In the genomic region with DNA sequence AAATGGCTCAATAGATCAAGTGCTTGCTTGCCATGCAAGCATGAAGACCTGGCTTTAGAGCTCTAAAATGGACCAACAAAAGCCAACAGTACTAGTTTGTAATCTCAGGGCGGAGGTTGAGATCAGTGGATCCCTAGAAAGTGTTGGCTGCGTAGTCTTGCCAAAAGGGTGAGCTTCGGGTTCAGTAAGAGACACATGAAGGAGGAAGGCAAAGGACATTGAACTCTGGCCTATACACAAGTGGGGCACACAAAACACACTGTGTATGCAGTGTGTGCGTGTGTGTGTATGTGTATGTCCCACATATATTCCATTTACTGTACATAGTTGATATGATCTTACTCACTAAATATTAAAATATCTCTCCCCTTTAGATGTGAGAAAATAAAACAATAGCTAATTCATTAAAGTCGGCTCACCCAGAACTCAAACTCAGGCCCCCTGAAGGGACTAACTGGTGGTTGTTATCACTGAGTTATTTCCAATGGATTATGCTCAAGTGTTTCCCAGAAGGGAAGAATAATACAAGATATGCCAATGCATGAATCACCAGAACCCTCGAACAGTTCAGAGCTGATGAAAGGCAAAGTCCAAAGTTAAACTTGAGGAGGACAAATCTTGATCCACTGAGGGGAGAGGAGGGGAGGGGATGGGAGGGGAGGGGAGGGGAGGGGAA, we compare ENCODE assay signal across 8 mouse cellular contexts. TPM values are rescaled to one million over a fixed set of nuclear protein-coding genes. Genes with fewer than 3 reads are reported as not detected.
DNase-seq lines count a peak whose midpoint lies in the region; TF ChIP-seq lines count a peak whose summit lies in the region.

No protein-coding gene starts in this region.

- H3K4me1 ChIP-seq in MEL (ENCODE audit: control insufficient read depth in 1 of 2, insufficient read depth in 2 of 2, low read length in 2 of 2): peaks cover 2 to 6% of the 10 kb centered on the region in 2 experiments; a peak in 2 of 4 replicates
- H3K4me1 ChIP-seq in hindbrain, embryonic 10.5 days (replicated peaks): peaks cover 19% of the 10 kb centered on the region; the same call in 1 of the 2 replicates
- H3K4me1 ChIP-seq in cerebellum, adult 2 months (ENCODE audit: control insufficient read depth, insufficient read depth, low read length): peaks cover 3% of the 10 kb centered on the region; the same call in 1 of the 2 replicates

- peaks cover 0 to 12% of the 10 kb centered on the region in 2 experiments; a peak in 2 of 4 replicates for H3K36me3 ChIP-seq in MEL (ENCODE audit: control insufficient read depth in 1 of 2, insufficient read depth in 2 of 2, low read length in 2 of 2)
- no peaks in the 10 kb centered on the region for H3K36me3 ChIP-seq in hindbrain, embryonic 10.5 days
- H3K36me3 ChIP-seq in macrophage (ENCODE audit: inconsistent target): no peaks in the 10 kb centered on the region

- no peak for TF ChIP-seq CTCF in MEL (IDR thresholded peaks at IDR 0.05 in 2 of 3, conservative IDR thresholded peaks at IDR 0.05 in 1 of 3; ENCODE audit: control insufficient read depth in 1 of 3, insufficient read depth in 1 of 3, low read depth in 2 of 3, low read length in 3 of 3, poor library complexity in 1 of 3, severe bottlenecking in 1 of 3)
- TF ChIP-seq CTCF in cerebellum, adult 2 months (IDR thresholded peaks at IDR 0.05; ENCODE audit: borderline replicate concordance, insufficient read depth, low read depth, low read length): no peak

- no peaks in the 10 kb centered on the region for H3K27me3 ChIP-seq in MEL (ENCODE audit: control insufficient read depth in 1 of 2, insufficient read depth in 2 of 2, low read length in 2 of 2)
- H3K27me3 ChIP-seq in hindbrain, embryonic 10.5 days (ENCODE audit: insufficient read depth, poor library complexity, severe bottlenecking): no peaks in the 10 kb centered on the region
- no peaks in the 10 kb centered on the region for H3K27me3 ChIP-seq in cerebellum, adult 2 months (ENCODE audit: control insufficient read depth, insufficient read depth, low read length)

- DNase-seq in embryo, embryonic 11 days: peak; percentile 14
- DNase-seq in embryo, embryonic 10.5 days (ENCODE audit: low spot score): no peak
- no peak for DNase-seq in MEL (ENCODE audit: low read depth, low spot score)
- DNase-seq in hindbrain, embryonic 10.5 days (ENCODE audit: low spot score): no peak
- no peak for DNase-seq in cerebellum, adult 11 months
- no peak for DNase-seq in layer of hippocampus, adult 9-10 months (ENCODE audit: low spot score)
- no peak for DNase-seq in cerebellum, adult 2 months

- H3K27ac ChIP-seq in MEL (ENCODE audit: control insufficient read depth, low read depth, low read length) (peak overlapping the region; percentile 61; the same call in 1 of the 2 replicates), macrophage (peak overlapping the region; percentile 59)
- H3K27ac ChIP-seq in hindbrain, embryonic 10.5 days: peak overlapping the region; percentile 93
- H3K27ac ChIP-seq in cerebellum, adult 2 months (ENCODE audit: insufficient read depth, low read length): no peak overlapping the region

- H3K79me2 ChIP-seq in MEL (ENCODE audit: control insufficient read depth, insufficient read depth, low read length, poor library complexity): peaks cover 1% of the 10 kb centered on the region; the same call in 1 of the 2 replicates
- H3K79me2 ChIP-seq in macrophage (ENCODE audit: inconsistent target): peaks cover 18% of the 10 kb centered on the region; the same call in 1 of the 2 replicates

- H3K4me3 ChIP-seq in MEL (ENCODE audit: control insufficient read depth in 1 of 2, insufficient read depth in 1 of 2, low read depth in 2 of 2, low read length in 2 of 2): peak overlapping the region; percentile 52 to 76
- H3K4me3 ChIP-seq in hindbrain, embryonic 10.5 days: peak overlapping the region; percentile 62
- no peak overlapping the region for H3K4me3 ChIP-seq in macrophage (ENCODE audit: inconsistent target)
- H3K4me3 ChIP-seq in cerebellum, adult 2 months (replicated peaks; ENCODE audit: insufficient read depth, low read depth, low read length): no peak overlapping the region

- H3K9ac ChIP-seq in MEL (ENCODE audit: control insufficient read depth, low read depth, low read length, poor library complexity, severe bottlenecking): peak overlapping the region; percentile 74

- WGBS in hindbrain, embryonic 10.5 days: 90% methylated on average over 6 of the region's 6 CpGs
- 79% methylated on average over 5 of the region's 6 CpGs for WGBS in macrophage (ENCODE audit: missing documents)
- WGBS in cerebellum, adult 2 months: 61% methylated on average over 6 of the region's 6 CpGs

- TF ChIP-seq POLR2A in MEL (IDR thresholded peaks at IDR 0.05; ENCODE audit: control insufficient read depth in 1 of 2, insufficient read depth in 1 of 2, low read depth in 1 of 2, low read length in 2 of 2, poor library complexity in 1 of 2): no peak
- no peak for TF ChIP-seq POLR2A in cerebellum, adult 2 months (IDR thresholded peaks at IDR 0.05; ENCODE audit: borderline replicate concordance, insufficient read depth, low read length)

- no peak for TF ChIP-seq RAD21 in MEL (IDR thresholded peaks at IDR 0.05; ENCODE audit: low read depth, low read length)

- H3K9me3 ChIP-seq in MEL (replicated peaks; ENCODE audit: insufficient read depth, low read length): no peaks in the 10 kb centered on the region
- H3K9me3 ChIP-seq in hindbrain, embryonic 10.5 days: no peaks in the 10 kb centered on the region

- TF ChIP-seq EP300 in MEL (IDR thresholded peaks at IDR 0.05; ENCODE audit: low read depth in 1 of 2, low read length in 2 of 2): no peak

TF ChIP-seq in MEL, 35 proteins besides CTCF, POLR2A, EP300 and RAD21:
- no peak for TF ChIP-seq ZNF384 (IDR thresholded peaks at IDR 0.05; ENCODE audit: low read depth, low read length)
- TF ChIP-seq JUND (IDR thresholded peaks at IDR 0.05; ENCODE audit: low read depth, low read length): no peak
- TF ChIP-seq GATA1 (IDR thresholded peaks at IDR 0.05; ENCODE audit: low read depth, low read length): no peak
- TF ChIP-seq NELFE (IDR thresholded peaks at IDR 0.05; ENCODE audit: low read depth, low read length): no peak
- TF ChIP-seq POLR2AphosphoS2 (IDR thresholded peaks at IDR 0.05; ENCODE audit: low read length): no peak
- TF ChIP-seq SMC3 (IDR thresholded peaks at IDR 0.05; ENCODE audit: low read depth, low read length): no peak
- no peak for TF ChIP-seq BHLHE40 (IDR thresholded peaks at IDR 0.05; ENCODE audit: borderline replicate concordance, low read depth, low read length)
- no peak for TF ChIP-seq MYC (IDR thresholded peaks at IDR 0.05; ENCODE audit: low read depth, low read length)
- TF ChIP-seq ZC3H11A (IDR thresholded peaks at IDR 0.05; ENCODE audit: low read depth, low read length): no peak
- no peak for TF ChIP-seq USF1 (IDR thresholded peaks at IDR 0.05; ENCODE audit: low read depth, low read length)
- TF ChIP-seq MEF2A (IDR thresholded peaks at IDR 0.05; ENCODE audit: extremely low read depth, insufficient replicate concordance, low read depth, low read length, poor library complexity, severe bottlenecking): no peak
- TF ChIP-seq TAL1 (IDR thresholded peaks at IDR 0.05; ENCODE audit: low read length): no peak
- no peak for TF ChIP-seq MAX (IDR thresholded peaks at IDR 0.05; ENCODE audit: low read length)
- TF ChIP-seq POLR2AphosphoS5 (IDR thresholded peaks at IDR 0.05; ENCODE audit: borderline replicate concordance, low read depth, low read length): no peak
- TF ChIP-seq HCFC1 (IDR thresholded peaks at IDR 0.05; ENCODE audit: low read depth, low read length): no peak
- no peak for TF ChIP-seq RCOR1 (IDR thresholded peaks at IDR 0.05; ENCODE audit: low read depth, low read length)

RNA-seq across cellular contexts. Expression of gene Insr, which starts 57.3 kb away (rescaled TPM):
- total RNA-seq in MEL (2012; rRNA removed): 5.2 and 5.3 TPM in 2 replicates
- polyA plus RNA-seq in MEL (2012; ENCODE audit: insufficient read depth in 1 of 2, insufficient read length in 2 of 2, low read depth in 1 of 2, low replicate concordance in 2 of 2, missing spikeins in 1 of 2) (1 to 10 TPM in 1 of 2 experiments, not detected in 1; 7.6 TPM), macrophage (2018) (10.0 to 11.5 TPM (median 10.0 TPM) in 3 replicates)
- polyA plus RNA-seq in hindbrain, embryonic 10.5 days (2016; fragmentation: Nextera tagmentation; extraction: Ambion mirVana): 28.1 and 30.4 TPM in 2 replicates
- total RNA-seq in macrophage (2018; cell fraction: chromatin; rRNA removed): 100 to 1,000 TPM in 10 of 26 experiments, 10 to 100 TPM in 16; 29.5 to 156 (median 88.0) TPM
- 10 to 100 TPM; 10.2 to 28.7 (median 18.0) TPM for total RNA-seq in macrophage (2018; cell fraction: cytosol; rRNA removed)
- 100 to 1,000 TPM in 5 of 26 experiments, 10 to 100 TPM in 21; 24.4 to 138 (median 51.9) TPM for total RNA-seq in macrophage (2018; cell fraction: nucleus; rRNA removed)
- 16.2 and 17.5 TPM in 2 replicates for polyA plus RNA-seq in cerebellum, adult 2 months (2012; rRNA removed)

Comparison
In these comparisons a context has a peak if more than half of its experiments do, and no peak if none do; other contexts are left out.
1. H3K4me3 ChIP-seq: peak in MEL (2 of 2) and hindbrain, embryonic 10.5 days (single experiment); none in macrophage (single experiment) and cerebellum, adult 2 months (single experiment).